Mouse (Mus musculus) heart, embryonic 14.5 days (tissue): ENCODE measurements at regions not wholly inside any gene's neighbourhood (a gene's known extent, or its start where the extent isn't known, plus 50 kb on each side); places are given as distances from the start of the nearest gene placed in this dataset.
"Not testable (repeated sequence)": the region's sequence is repeated elsewhere in the genome, so short reads cannot be mapped to it uniquely, and the experiment has no call there.

Experiments used
- ATAC-seq: fragments of 200-750 bp; cut with Nextera tagmentation; 2 replicates; pipeline ENCODE4 v1.8.0; 2017; ENCODE audit warnings: low read depth, moderate TSS enrichment; ENCODE audit not compliant: insufficient number of reproducible peaks, insufficient read depth, low FRiP score
- H3K27ac ChIP-seq, 2 experiments: fragments of 200-500 bp in 1 of 2; fragments of 300-500 bp in 1 of 2; sonication (generic) in 1 of 2; replicated peaks in 1 of 2; 2 replicates each; pipeline ENCODE4 v1.5.1; 2012 to 2014; ENCODE audit warnings: low read depth in 2 of 2, low read length in 2 of 2, control low read depth in 1 of 2, mild to moderate bottlenecking in 1 of 2, mixed read lengths in 1 of 2; ENCODE audit not compliant: control insufficient read depth in 1 of 2, insufficient read depth in 1 of 2
- H3K27me3 ChIP-seq: fragments of 300-500 bp; sonication (generic); 2 replicates; pipeline ENCODE4 v1.6.1; 2014; ENCODE audit warnings: mild to moderate bottlenecking, low read length, control low read depth; ENCODE audit not compliant: control insufficient read depth, insufficient read depth
- H3K36me3 ChIP-seq: fragments of 300-500 bp; sonication (generic); 2 replicates; pipeline ENCODE4 v1.6.1; 2014; ENCODE audit warnings: mild to moderate bottlenecking, control low read depth, low read length, mixed read lengths; ENCODE audit not compliant: control insufficient read depth, insufficient read depth
- H3K4me1 ChIP-seq, 2 experiments: fragments of 200-500 bp in 1 of 2; fragments of 300-500 bp in 1 of 2; sonication (generic) in 1 of 2; 2 replicates each; pipeline ENCODE4 v1.6.1; 2012 to 2014; ENCODE audit warnings: low read length in 2 of 2, control low read depth in 1 of 2, mixed read lengths in 1 of 2; ENCODE audit not compliant: control insufficient read depth in 2 of 2, insufficient read depth in 2 of 2
- H3K4me2 ChIP-seq: fragments of 300-500 bp; sonication (generic); 2 replicates; pipeline ENCODE4 v1.6.1; 2014; ENCODE audit warnings: mild to moderate bottlenecking, low read length
- H3K4me3 ChIP-seq, 2 experiments: fragments of 200-500 bp in 1 of 2; fragments of 300-500 bp in 1 of 2; sonication (generic) in 1 of 2; 2 replicates each; pipeline ENCODE4 v1.5.1; 2012 to 2014; ENCODE audit warnings: low read length in 2 of 2, mild to moderate bottlenecking in 2 of 2, control low read depth in 1 of 2, low read depth in 1 of 2, moderate library complexity in 1 of 2; ENCODE audit not compliant: control insufficient read depth in 1 of 2, insufficient read depth in 1 of 2
- H3K9ac ChIP-seq: fragments of 300-500 bp; sonication (generic); 2 replicates; pipeline ENCODE4 v1.6.1; 2014; ENCODE audit warnings: mild to moderate bottlenecking, low read length
- H3K9me3 ChIP-seq: fragments of 300-500 bp; sonication (generic); 2 replicates; pipeline ENCODE4 v1.6.1; 2016; ENCODE audit warnings: low read length, control low read depth; ENCODE audit not compliant: control insufficient read depth
- WGBS: fragments of 180-500 bp; shearing (Covaris S2); extraction: QIAGEN DNeasy Blood & Tissue Kit; methylation state at CpG from one replicate; pipeline ENCODE4 v1.1.7; 2014; 5-methylcytosine and 5-hydroxymethylcytosine counted together

DNA sequence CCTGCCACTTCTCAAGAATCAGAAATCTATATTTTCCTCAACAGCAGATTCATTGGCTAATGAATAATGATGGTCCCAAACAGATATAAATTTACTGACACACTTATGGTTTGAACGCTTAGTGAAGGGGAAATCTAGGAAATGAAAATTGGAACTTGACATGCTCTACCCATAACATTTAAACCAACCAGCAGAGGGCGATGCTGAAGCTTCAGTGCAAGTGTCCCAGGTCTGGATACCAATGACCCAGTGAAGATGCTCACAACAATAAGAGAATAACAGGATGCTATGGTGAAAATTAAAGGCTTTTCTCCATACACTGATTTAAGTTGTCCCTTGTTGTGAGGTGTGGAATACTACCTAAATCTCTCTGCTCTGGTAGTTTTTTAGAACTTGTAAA, 236.0 kb upstream of the Rorb start:
- WGBS, result 41% methylated on average over 2 of the region's 2 CpGs
- H3K36me3 ChIP-seq, result no peaks in the 10 kb centered on the region
- H3K4me1 ChIP-seq, result no peaks in the 10 kb centered on the region
- no peak overlapping the region for H3K4me2 ChIP-seq
- no peak overlapping the region for H3K27ac ChIP-seq
- no peaks in the 10 kb centered on the region for H3K9me3 ChIP-seq
- no peak overlapping the region for H3K4me3 ChIP-seq
- ATAC-seq, result no peak
- H3K9ac ChIP-seq, result no peak overlapping the region
- no peaks in the 10 kb centered on the region for H3K27me3 ChIP-seq

- H3K27me3 ChIP-seq, result no peaks in the 10 kb centered on the region
- H3K4me3 ChIP-seq, result no peak overlapping the region
- WGBS, result 81% methylated on average over 7 of the region's 7 CpGs
- H3K9me3 ChIP-seq, result no peaks in the 10 kb centered on the region
- H3K36me3 ChIP-seq, result no peaks in the 10 kb centered on the region
- no peaks in the 10 kb centered on the region for H3K4me1 ChIP-seq
- no peak overlapping the region for H3K27ac ChIP-seq
- no peak overlapping the region for H3K4me2 ChIP-seq
- ATAC-seq, result no peak
- H3K9ac ChIP-seq, result no peak overlapping the region
Measured at GRCm38 (mm10) chr19:19344426-19344811, 233.4 kb upstream of the Rorb start.

GRCm38 (mm10) chr19:19343702-19344425, 232.9 kb upstream of the Rorb start:
- Histone ChIP-seq H3K4me3 (no peak overlapping the region), H3K4me1 (no peaks in the 10 kb centered on the region), H3K9ac (no peak overlapping the region), H3K27me3 (no peaks in the 10 kb centered on the region), H3K36me3 (no peaks in the 10 kb centered on the region), H3K27ac (no peak overlapping the region), H3K4me2 (no peak overlapping the region), H3K9me3 (no peaks in the 10 kb centered on the region)
- ATAC-seq, result no peak
- 63% methylated on average over 10 of the region's 10 CpGs for WGBS

DNA sequence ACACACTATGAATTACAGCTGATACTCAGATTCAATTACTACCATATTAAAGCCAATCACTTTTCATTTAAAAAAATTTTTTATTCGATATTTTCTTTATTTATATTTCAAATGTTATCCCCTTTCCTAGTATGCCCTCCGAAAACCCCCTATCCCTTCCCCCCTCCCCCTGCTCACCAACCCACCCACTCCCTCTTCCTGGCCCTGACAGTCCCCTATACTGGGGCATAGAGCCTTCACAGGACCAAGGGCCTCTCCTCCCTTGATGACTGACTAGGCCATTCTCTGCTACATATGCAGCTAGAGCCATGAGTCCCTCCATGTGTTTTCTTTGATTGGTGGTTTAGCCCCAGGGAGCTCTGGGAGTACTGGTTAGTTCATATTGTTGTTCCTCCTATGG, 196.1 kb upstream of the Rorb start:
- not testable (repeated sequence) for H3K4me2 ChIP-seq, H3K9ac ChIP-seq, ATAC-seq, H3K36me3 ChIP-seq, H3K4me1 ChIP-seq, H3K4me3 ChIP-seq, H3K9me3 ChIP-seq, H3K27ac ChIP-seq, H3K27me3 ChIP-seq
- 79% methylated on average over 2 of the region's 2 CpGs for WGBS

GRCm38 (mm10) chr19:19306476-19307131, 195.6 kb upstream of the Rorb start:
- no peaks in the 10 kb centered on the region for H3K27me3 ChIP-seq
- H3K4me1 ChIP-seq, result no peaks in the 10 kb centered on the region
- H3K27ac ChIP-seq, result no peak overlapping the region
- ATAC-seq, result no peak
- no peaks in the 10 kb centered on the region for H3K36me3 ChIP-seq
- H3K9me3 ChIP-seq, result no peaks in the 10 kb centered on the region
- H3K4me3 ChIP-seq, result no peak overlapping the region
- no peak overlapping the region for H3K9ac ChIP-seq
- 79% methylated on average over 6 of the region's 6 CpGs for WGBS
- no peak overlapping the region for H3K4me2 ChIP-seq

DNA sequence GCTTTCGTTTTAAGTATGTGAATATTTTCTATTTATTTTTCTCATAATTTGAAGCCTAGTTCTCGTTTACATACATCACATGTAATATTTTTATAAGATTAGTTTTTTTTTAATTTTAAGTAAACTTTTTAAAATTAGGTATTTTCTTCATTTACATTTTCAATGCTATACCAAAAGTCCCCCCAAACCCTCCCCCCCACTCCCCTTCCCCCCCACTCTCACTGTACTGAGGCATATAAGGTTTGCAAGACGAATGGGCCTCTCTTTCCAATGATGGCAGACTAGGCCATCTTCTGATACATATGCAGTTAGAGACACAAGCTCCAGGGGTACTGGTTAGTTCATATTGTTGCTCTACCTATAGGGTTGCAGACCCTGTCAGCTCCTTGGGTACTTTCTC, 174.9 kb upstream of the Rorb start:
- H3K4me3 ChIP-seq, H3K9ac ChIP-seq, H3K36me3 ChIP-seq, H3K27me3 ChIP-seq, H3K4me2 ChIP-seq, H3K4me1 ChIP-seq, ATAC-seq, H3K27ac ChIP-seq, H3K9me3 ChIP-seq: not testable (repeated sequence)
- 79% methylated on average over 3 of the region's 3 CpGs for WGBS

GRCm38 (mm10) chr19:19246837-19247560, 136.0 kb upstream of the Rorb start:
- H3K27ac ChIP-seq, result no peak overlapping the region
- no peaks in the 10 kb centered on the region for H3K4me1 ChIP-seq
- ATAC-seq, result no peak
- H3K4me2 ChIP-seq, result no peak overlapping the region
- H3K9ac ChIP-seq, result no peak overlapping the region
- no peaks in the 10 kb centered on the region for H3K36me3 ChIP-seq
- WGBS, result 61% methylated on average over 5 of the region's 5 CpGs
- no peaks in the 10 kb centered on the region for H3K9me3 ChIP-seq
- H3K27me3 ChIP-seq, result no peaks in the 10 kb centered on the region
- no peak overlapping the region for H3K4me3 ChIP-seq
